Mouse (Mus musculus): Measurements from ENCODE around the gene Csde1. TPM values are rescaled to one million over a fixed set of nuclear protein-coding genes. Genes with fewer than 3 reads are reported as not detected.
A peak's percentile ranks its signal among the peaks of the same experiment; 100 is the strongest.

The Csde1 gene
- polyA plus RNA-seq, 1 experiment from 2014 or later: 244 TPM

GRCm38 (mm10) chr3:102997036-102997435, 23.2 kb upstream of the Csde1 start:
- Histone ChIP-seq H3K9me3 (ENCODE audit: control insufficient read depth, low read length) (no peaks in the 10 kb centered on the region), H3K9ac (ENCODE audit: low read depth, low read length) (no peak overlapping the region), H3K27ac (ENCODE audit: low read length) (no peak overlapping the region), H3K36me3 (ENCODE audit: control insufficient read depth, insufficient read depth, low read length) (peaks cover 14% of the 10 kb centered on the region), H3K4me3 (ENCODE audit: low read length) (no peak overlapping the region), H3K27me3 (replicated peaks; ENCODE audit: control insufficient read depth, insufficient read depth, low read length) (no peaks in the 10 kb centered on the region), H3K4me2 (ENCODE audit: low read depth, low read length) (peak overlapping the region; percentile 65; the same call in 1 of the 2 replicates), H3K4me1 (ENCODE audit: control insufficient read depth, insufficient read depth, low read length) (peaks cover 13% of the 10 kb centered on the region; the same call in 1 of the 2 replicates)
- 63% methylated on average over 10 of the region's 10 CpGs for WGBS
- ATAC-seq: no peak

DNA sequence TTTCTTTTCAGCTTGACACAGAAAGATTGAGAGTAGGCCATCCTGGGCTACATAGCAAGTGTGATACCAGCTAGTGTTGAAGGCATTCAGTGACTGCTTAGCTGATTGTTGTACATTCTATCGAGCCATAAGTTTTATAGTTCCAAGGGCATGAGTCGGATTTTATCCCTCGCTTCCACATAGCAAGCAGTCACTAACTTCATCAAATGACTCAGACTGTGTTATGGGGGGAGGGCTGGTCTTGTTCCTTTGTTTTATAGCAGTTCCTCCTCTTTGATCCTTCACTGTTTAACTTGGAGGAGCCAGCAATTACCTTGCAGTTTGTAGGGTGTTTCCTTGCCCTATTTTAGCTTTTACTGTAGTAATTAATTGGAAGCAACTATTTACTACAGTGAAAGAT, 22.6 kb upstream of the Csde1 start:
- 59% methylated on average over 3 of the region's 3 CpGs for WGBS
- Histone ChIP-seq H3K9me3 (ENCODE audit: control insufficient read depth, low read length) (no peaks in the 10 kb centered on the region), H3K4me3 (ENCODE audit: low read length) (no peak overlapping the region), H3K36me3 (ENCODE audit: control insufficient read depth, insufficient read depth, low read length) (peaks cover 14% of the 10 kb centered on the region), H3K27me3 (replicated peaks; ENCODE audit: control insufficient read depth, insufficient read depth, low read length) (no peaks in the 10 kb centered on the region), H3K4me2 (ENCODE audit: low read depth, low read length) (no peak overlapping the region), H3K4me1 (ENCODE audit: control insufficient read depth, insufficient read depth, low read length) (peaks cover 13% of the 10 kb centered on the region; the same call in 1 of the 2 replicates), H3K9ac (ENCODE audit: low read depth, low read length) (no peak overlapping the region), H3K27ac (ENCODE audit: low read length) (no peak overlapping the region)
- ATAC-seq: no peak

DNA sequence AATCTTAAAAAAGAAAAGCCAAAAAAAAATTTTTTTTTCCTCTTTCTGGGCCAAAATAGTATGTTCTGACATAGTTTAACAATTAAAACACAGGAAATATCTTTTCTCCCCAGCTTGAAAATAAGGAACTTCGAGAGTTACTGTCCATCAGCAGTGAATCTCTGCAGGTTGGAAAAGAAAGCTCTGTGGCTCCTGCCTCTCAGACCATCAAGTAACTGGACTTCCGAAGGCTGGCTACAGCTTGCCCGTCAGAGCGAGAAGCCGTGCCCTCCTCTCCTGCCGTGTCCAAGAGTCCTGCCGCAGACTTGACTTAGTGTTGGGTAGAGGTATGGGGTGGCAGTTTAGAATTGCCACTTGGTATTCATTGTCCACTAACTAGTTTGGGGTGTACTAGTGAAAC, 18.6 kb upstream of the Csde1 start:
- H3K4me2 ChIP-seq (ENCODE audit: low read depth, low read length): no peak overlapping the region
- WGBS: 96% methylated on average over 7 of the region's 7 CpGs
- no peak overlapping the region for H3K9ac ChIP-seq (ENCODE audit: low read depth, low read length)
- no peaks in the 10 kb centered on the region for H3K27me3 ChIP-seq (replicated peaks; ENCODE audit: control insufficient read depth, insufficient read depth, low read length)
- no peak overlapping the region for H3K4me3 ChIP-seq (ENCODE audit: low read length)
- H3K9me3 ChIP-seq (ENCODE audit: control insufficient read depth, low read length): no peaks in the 10 kb centered on the region
- H3K4me1 ChIP-seq (ENCODE audit: control insufficient read depth, insufficient read depth, low read length): peaks cover 9% of the 10 kb centered on the region; the same call in 1 of the 2 replicates
- H3K27ac ChIP-seq (ENCODE audit: low read length): no peak overlapping the region
- peaks cover 14% of the 10 kb centered on the region for H3K36me3 ChIP-seq (ENCODE audit: control insufficient read depth, insufficient read depth, low read length)
- no peak for ATAC-seq

DNA sequence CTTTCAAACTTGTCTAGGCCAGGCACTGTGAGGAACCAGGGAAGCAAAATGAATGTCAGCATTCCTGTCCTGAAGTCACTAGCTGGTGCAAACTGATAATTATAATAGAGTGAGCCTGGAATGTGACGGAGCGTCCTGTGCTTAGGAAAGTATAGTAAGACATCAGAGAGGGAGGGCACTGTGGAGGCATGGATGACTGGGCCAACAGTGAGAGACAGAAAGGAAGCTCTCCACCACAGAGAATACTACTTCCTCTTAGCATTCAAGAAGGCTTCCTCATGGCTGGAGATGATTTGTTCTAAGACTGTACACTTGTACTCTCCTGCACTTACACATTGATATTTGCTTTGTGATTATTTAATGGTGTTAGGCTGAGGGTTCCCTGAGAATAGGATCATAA, 2.9 kb upstream of the Csde1 start:
- Histone ChIP-seq H3K9ac (ENCODE audit: low read depth, low read length) (no peak overlapping the region), H3K4me3 (ENCODE audit: low read length) (no peak overlapping the region), H3K9me3 (ENCODE audit: control insufficient read depth, low read length) (no peaks in the 10 kb centered on the region), H3K4me1 (ENCODE audit: control insufficient read depth, insufficient read depth, low read length) (peaks cover 7% of the 10 kb centered on the region), H3K27ac (ENCODE audit: low read length) (no peak overlapping the region), H3K4me2 (ENCODE audit: low read depth, low read length) (no peak overlapping the region), H3K36me3 (ENCODE audit: control insufficient read depth, insufficient read depth, low read length) (no peaks in the 10 kb centered on the region), H3K27me3 (replicated peaks; ENCODE audit: control insufficient read depth, insufficient read depth, low read length) (no peaks in the 10 kb centered on the region)
- WGBS: 80% methylated on average over 2 of the region's 2 CpGs
- ATAC-seq: no peak

DNA sequence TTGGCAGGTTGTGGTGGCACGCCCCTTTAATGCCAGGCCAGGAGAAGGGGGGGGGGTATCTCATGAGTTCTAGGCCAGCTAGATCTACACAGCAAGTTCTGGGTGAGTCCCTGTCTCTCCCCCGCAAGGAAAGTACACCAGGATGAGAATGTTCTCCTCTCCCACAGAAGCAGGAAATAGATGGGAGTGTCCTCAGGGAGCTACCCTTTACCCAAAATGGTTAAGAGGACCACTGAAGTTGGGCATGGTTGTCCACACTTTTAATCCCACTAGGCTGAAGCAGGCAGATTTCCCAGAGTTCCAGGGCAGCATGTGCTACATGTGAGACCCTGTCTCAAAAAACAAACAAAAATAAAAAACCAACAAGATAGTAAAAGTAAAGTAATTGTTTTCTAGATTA, 764 bp upstream of the Csde1 start:
- H3K4me1 ChIP-seq (ENCODE audit: control insufficient read depth, insufficient read depth, low read length): peaks cover 9% of the 10 kb centered on the region
- no peaks in the 10 kb centered on the region for H3K27me3 ChIP-seq (replicated peaks; ENCODE audit: control insufficient read depth, insufficient read depth, low read length)
- no peak overlapping the region for H3K4me3 ChIP-seq (ENCODE audit: low read length)
- H3K36me3 ChIP-seq (ENCODE audit: control insufficient read depth, insufficient read depth, low read length): no peaks in the 10 kb centered on the region
- no peaks in the 10 kb centered on the region for H3K9me3 ChIP-seq (ENCODE audit: control insufficient read depth, low read length)
- ATAC-seq: no peak
- H3K27ac ChIP-seq (ENCODE audit: low read length): peak overlapping the region; percentile 95; the same call in 1 of the 2 replicates
- peak overlapping the region; percentile 53; the same call in 1 of the 2 replicates for H3K4me2 ChIP-seq (ENCODE audit: low read depth, low read length)
- 91% methylated on average over 2 of the region's 2 CpGs for WGBS
- H3K9ac ChIP-seq (ENCODE audit: low read depth, low read length): no peak overlapping the region

- H3K9ac ChIP-seq (ENCODE audit: low read depth, low read length): peak overlapping the region; percentile 99
- peak overlapping the region; percentile 96 for H3K27ac ChIP-seq (ENCODE audit: low read length)
- H3K27me3 ChIP-seq (replicated peaks; ENCODE audit: control insufficient read depth, insufficient read depth, low read length): no peaks in the 10 kb centered on the region
- H3K9me3 ChIP-seq (ENCODE audit: control insufficient read depth, low read length): no peaks in the 10 kb centered on the region
- peak overlapping the region; percentile 66 for H3K4me2 ChIP-seq (ENCODE audit: low read depth, low read length)
- under 1% methylated on average over 34 of the region's 37 CpGs for WGBS
- peak overlapping the region; percentile 90 for H3K4me3 ChIP-seq (ENCODE audit: low read length)
- peak; percentile 93 for ATAC-seq
- no peaks in the 10 kb centered on the region for H3K36me3 ChIP-seq (ENCODE audit: control insufficient read depth, insufficient read depth, low read length)
- H3K4me1 ChIP-seq (ENCODE audit: control insufficient read depth, insufficient read depth, low read length): peaks cover 9% of the 10 kb centered on the region
Observed at GRCm38 (mm10) chr3:103020943-103021638, 865 bp downstream of the Csde1 start.

DNA sequence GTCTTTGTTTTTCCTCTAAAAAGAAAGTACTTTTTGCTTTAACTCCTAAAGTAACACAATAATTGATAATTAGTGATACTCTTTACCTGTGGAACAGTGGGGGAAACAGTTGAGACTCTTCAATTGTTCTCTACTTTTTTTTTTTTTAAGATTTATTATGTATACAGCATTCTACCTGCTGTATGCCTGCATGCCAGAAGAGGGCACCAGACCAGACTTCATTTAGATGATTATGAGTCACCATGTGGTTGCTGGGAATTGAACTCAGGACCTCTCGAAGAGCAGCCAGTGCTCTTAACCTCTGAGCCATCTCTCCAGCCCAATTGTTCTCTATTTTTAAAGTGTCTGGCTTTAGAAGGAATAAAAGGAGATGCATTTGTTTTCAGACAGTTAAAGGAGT, 5.9 kb downstream of the Csde1 start:
- Histone ChIP-seq H3K9me3 (ENCODE audit: control insufficient read depth, low read length) (no peaks in the 10 kb centered on the region), H3K36me3 (ENCODE audit: control insufficient read depth, insufficient read depth, low read length) (0 out of 2 replicates have a peak, but pooled peaks cover 5% of the 10 kb centered on the region), H3K4me1 (ENCODE audit: control insufficient read depth, insufficient read depth, low read length) (peaks cover 9% of the 10 kb centered on the region), H3K27ac (ENCODE audit: low read length) (no peak overlapping the region), H3K4me3 (ENCODE audit: low read length) (no peak overlapping the region), H3K27me3 (replicated peaks; ENCODE audit: control insufficient read depth, insufficient read depth, low read length) (no peaks in the 10 kb centered on the region), H3K9ac (ENCODE audit: low read depth, low read length) (no peak overlapping the region), H3K4me2 (ENCODE audit: low read depth, low read length) (no peak overlapping the region)
- 88% methylated on average over 1 of the region's 1 CpGs for whole genome bisulfite sequencing
- ATAC-seq: no peak

GRCm38 (mm10) chr3:103040285-103040684, 20.1 kb downstream of the Csde1 start:
- H3K4me3 ChIP-seq (ENCODE audit: low read length): no peak overlapping the region
- WGBS: 69% methylated on average over 6 of the region's 6 CpGs
- peaks cover 6% of the 10 kb centered on the region; the same call in 1 of the 2 replicates for H3K36me3 ChIP-seq (ENCODE audit: control insufficient read depth, insufficient read depth, low read length)
- H3K4me2 ChIP-seq (ENCODE audit: low read depth, low read length): no peak overlapping the region
- ATAC-seq: peak; percentile 83
- H3K9me3 ChIP-seq (ENCODE audit: control insufficient read depth, low read length): no peaks in the 10 kb centered on the region
- no peaks in the 10 kb centered on the region for H3K27me3 ChIP-seq (replicated peaks; ENCODE audit: control insufficient read depth, insufficient read depth, low read length)
- H3K9ac ChIP-seq (ENCODE audit: low read depth, low read length): no peak overlapping the region
- 0 out of 2 replicates have a peak, but pooled peaks cover 5% of the 10 kb centered on the region for H3K4me1 ChIP-seq (ENCODE audit: control insufficient read depth, insufficient read depth, low read length)
- no peak overlapping the region for H3K27ac ChIP-seq (ENCODE audit: low read length)

GRCm38 (mm10) chr3:103040861-103041379, 20.7 kb downstream of the Csde1 start:
- Histone ChIP-seq H3K9me3 (ENCODE audit: control insufficient read depth, low read length) (no peaks in the 10 kb centered on the region), H3K36me3 (ENCODE audit: control insufficient read depth, insufficient read depth, low read length) (peaks cover 9% of the 10 kb centered on the region; the same call in 1 of the 2 replicates), H3K4me2 (ENCODE audit: low read depth, low read length) (no peak overlapping the region), H3K4me1 (ENCODE audit: control insufficient read depth, insufficient read depth, low read length) (0 out of 2 replicates have a peak, but pooled peaks cover 5% of the 10 kb centered on the region), H3K27ac (ENCODE audit: low read length) (no peak overlapping the region), H3K9ac (ENCODE audit: low read depth, low read length) (no peak overlapping the region), H3K4me3 (ENCODE audit: low read length) (no peak overlapping the region), H3K27me3 (replicated peaks; ENCODE audit: control insufficient read depth, insufficient read depth, low read length) (no peaks in the 10 kb centered on the region)
- 68% methylated on average over 1 of the region's 1 CpGs for WGBS
- no peak for ATAC-seq
